Mouse (Mus musculus) MEL (cell line): ENCODE data around the gene Hoxa4.

Source experiments
- EP300 ChIP-seq, 2 experiments: IDR thresholded peaks; 2 replicates each; pipeline ENCODE4 v1.6.1; 2011; ENCODE audit warnings: improper control_type of control experiment in 2 of 2, low read length in 2 of 2, low read depth in 1 of 2, mild to moderate bottlenecking in 1 of 2
- SMC3 ChIP-seq: IDR thresholded peaks from 2 replicates; pipeline ENCODE4 v1.6.1; 2011; ENCODE audit warnings: low read depth, low read length, improper control_type of control experiment
- ZMIZ1 ChIP-seq: IDR thresholded peaks from 2 replicates; pipeline ENCODE4 v1.6.1; 2012; ENCODE audit warnings: low read depth, mild to moderate bottlenecking, inconsistent platforms, low read length, improper control_type of control experiment, moderate library complexity

GRCm38 (mm10) chr6:52217895-52218642 is 26.5 kb upstream of the Hoxa4 start:
- TF ChIP-seq EP300 (IDR thresholded peaks at IDR 0.05; ENCODE audit: low read depth in 1 of 2, low read length in 2 of 2), result no peak
- no peak for TF ChIP-seq SMC3
- no peak for TF ChIP-seq ZMIZ1
